Mouse (Mus musculus) hindbrain, embryonic 14.5 days (tissue): ENCODE data around the gene Spint2. TPM values are rescaled to one million over a fixed set of nuclear protein-coding genes. Genes with fewer than 3 reads are reported as not detected.

Experiments
- ATAC-seq: fragments of 200-750 bp; cut with Nextera tagmentation; 2 replicates; pipeline ENCODE4 v1.8.0; 2017; ENCODE audit warnings: moderate number of reproducible peaks, mild to moderate bottlenecking, moderate TSS enrichment, moderate library complexity; ENCODE audit not compliant: low FRiP score
- DNase-seq: peaks from one replicate; pipeline ENCODE4 v3.0.0-alpha.2; 2015; ENCODE audit warnings: low spot score
- H3K27ac ChIP-seq: fragments of 300-500 bp; sonication (generic); 2 replicates; pipeline ENCODE4 v1.5.1; 2014; ENCODE audit warnings: mild to moderate bottlenecking, moderate library complexity
- H3K27me3 ChIP-seq: fragments of 300-500 bp; sonication (generic); 2 replicates; pipeline ENCODE4 v1.6.1; 2014; ENCODE audit warnings: mild to moderate bottlenecking, low read length, mixed read lengths; ENCODE audit not compliant: control insufficient read depth, insufficient read depth
- H3K36me3 ChIP-seq: fragments of 300-500 bp; sonication (generic); replicated peaks from 2 replicates; pipeline ENCODE4 v1.6.1; 2014; ENCODE audit not compliant: control insufficient read depth, insufficient read depth
- H3K4me1 ChIP-seq: fragments of 300-500 bp; sonication (generic); replicated peaks from 2 replicates; pipeline ENCODE4 v1.6.1; 2014; ENCODE audit warnings: antibody characterized with exemption, low read length, mixed read lengths; ENCODE audit not compliant: control insufficient read depth, insufficient read depth
- H3K4me2 ChIP-seq: fragments of 300-500 bp; sonication (generic); replicated peaks from 2 replicates; pipeline ENCODE4 v1.6.1; 2014; ENCODE audit warnings: mild to moderate bottlenecking, moderate library complexity
- H3K4me3 ChIP-seq: fragments of 300-500 bp; sonication (generic); replicated peaks from 2 replicates; pipeline ENCODE4 v1.5.1; 2014; ENCODE audit warnings: mild to moderate bottlenecking, low read length
- H3K9ac ChIP-seq: fragments of 300-500 bp; sonication (generic); 2 replicates; pipeline ENCODE4 v1.6.1; 2014
- H3K9me3 ChIP-seq: fragments of 300-500 bp; sonication (generic); 2 replicates; pipeline ENCODE4 v1.6.1; 2016; ENCODE audit warnings: low read length; ENCODE audit not compliant: control insufficient read depth
- WGBS: fragments of 180-500 bp; shearing (Covaris S2); extraction: QIAGEN DNeasy Blood & Tissue Kit; methylation state at CpG from one replicate; pipeline ENCODE4 v1.1.7; 2014; 5-methylcytosine and 5-hydroxymethylcytosine counted together
- polyA plus RNA-seq: library from polyadenylated mRNA; unstranded; fragments of >200 nt; fragmentation: Nextera tagmentation; extraction: Ambion mirVana; gene quantifications from 2 replicates; pipeline ENCODE4 v1.2.1, GENCODE M21; 2014

Spint2 gene
- polyA plus RNA-seq, 1 experiment from 2014 or later, result 71.3 TPM

- 8% methylated on average over 9 of the region's 9 CpGs for WGBS
- no peaks in the 10 kb centered on the region for H3K9me3 ChIP-seq
- H3K4me1 ChIP-seq, result peaks cover 42% of the 10 kb centered on the region
- H3K36me3 ChIP-seq, result 0 out of 2 replicates have a peak, but pooled peaks cover 4% of the 10 kb centered on the region
- no peaks in the 10 kb centered on the region for H3K27me3 ChIP-seq
- peak overlapping the region; percentile 65 for H3K4me3 ChIP-seq
- ATAC-seq (no peak), DNase-seq (peak; percentile 48)
- H3K4me2 ChIP-seq, result peak overlapping the region; percentile 92
- peak overlapping the region; percentile 88 for H3K27ac ChIP-seq
- H3K9ac ChIP-seq, result peak overlapping the region; percentile 82
Measured at GRCm38 (mm10) chr7:29305263-29305988, 23.7 kb upstream of the Spint2 start.

GRCm38 (mm10) chr7:29304463-29305262 lies 23.0 kb upstream of the Spint2 start:
- peak; percentile 53 for DNase-seq

GRCm38 (mm10) chr7:29303738-29304462 lies 22.2 kb upstream of the Spint2 start, which contains the start of gene Dpf1:
Gene Dpf1, plus strand, starts transcription at chr7:29303951.
- H3K4me3 ChIP-seq, result peak within 1 kb of the TSS; percentile 65
- H3K4me1 ChIP-seq, result peaks cover 28% of the 10 kb centered on the region
- under 1% methylated on average over 67 of the region's 67 CpGs for WGBS

More at GRCm38 (mm10) chr7:29304463-29305262, 23.0 kb upstream of the Spint2 start:
- Histone ChIP-seq H3K9me3 (no peaks in the 10 kb centered on the region), H3K9ac (peak overlapping the region; percentile 82), H3K4me1 (peaks cover 34% of the 10 kb centered on the region), H3K4me2 (peak overlapping the region; percentile 92), H3K27ac (peak overlapping the region; percentile 88), H3K4me3 (peak overlapping the region; percentile 65), H3K27me3 (no peaks in the 10 kb centered on the region), H3K36me3 (0 out of 2 replicates have a peak, but pooled peaks cover under 1% of the 10 kb centered on the region)
- WGBS, result under 1% methylated on average over 45 of the region's 48 CpGs
- ATAC-seq, result no peak; the same call in 1 of the 2 replicates

GRCm38 (mm10) chr7:29302641-29303040 lies 20.9 kb upstream of the Spint2 start:
- H3K27ac ChIP-seq, result no peak overlapping the region
- no peak overlapping the region for H3K4me3 ChIP-seq
- H3K9ac ChIP-seq, result no peak overlapping the region
- no peaks in the 10 kb centered on the region for H3K9me3 ChIP-seq
- no peaks in the 10 kb centered on the region for H3K36me3 ChIP-seq
- no peak for DNase-seq
- 61% methylated on average over 7 of the region's 7 CpGs for WGBS
- H3K4me2 ChIP-seq, result no peak overlapping the region
- H3K4me1 ChIP-seq, result peaks cover 28% of the 10 kb centered on the region
- no peaks in the 10 kb centered on the region for H3K27me3 ChIP-seq
- no peak for ATAC-seq

More at GRCm38 (mm10) chr7:29303738-29304462, 22.2 kb upstream of the Spint2 start, which contains the start of gene Dpf1:
- peak within 1 kb of the TSS; percentile 82 for H3K9ac ChIP-seq
- peak within 1 kb of the TSS; percentile 88 for H3K27ac ChIP-seq
- ATAC-seq (peak; percentile 82), DNase-seq (peak; percentile 87)
- H3K36me3 ChIP-seq, result no peaks in the 10 kb centered on the region
- no peaks in the 10 kb centered on the region for H3K27me3 ChIP-seq
- H3K9me3 ChIP-seq, result no peaks in the 10 kb centered on the region
- H3K4me2 ChIP-seq, result peak within 1 kb of the TSS; percentile 92

- Histone ChIP-seq H3K4me2 (peak overlapping the region; percentile 45), H3K36me3 (no peaks in the 10 kb centered on the region), H3K9me3 (no peaks in the 10 kb centered on the region), H3K4me3 (no peak overlapping the region), H3K27me3 (no peaks in the 10 kb centered on the region), H3K27ac (peak overlapping the region; percentile 64), H3K9ac (peak overlapping the region; percentile 34; the same call in 1 of the 2 replicates), H3K4me1 (peaks cover 13% of the 10 kb centered on the region)
- ATAC-seq, result no peak
- WGBS, result under 1% methylated on average over 7 of the region's 7 CpGs
- DNase-seq, result peak; percentile 84
Measured at GRCm38 (mm10) chr7:29301127-29301566, 19.4 kb upstream of the Spint2 start.

DNA sequence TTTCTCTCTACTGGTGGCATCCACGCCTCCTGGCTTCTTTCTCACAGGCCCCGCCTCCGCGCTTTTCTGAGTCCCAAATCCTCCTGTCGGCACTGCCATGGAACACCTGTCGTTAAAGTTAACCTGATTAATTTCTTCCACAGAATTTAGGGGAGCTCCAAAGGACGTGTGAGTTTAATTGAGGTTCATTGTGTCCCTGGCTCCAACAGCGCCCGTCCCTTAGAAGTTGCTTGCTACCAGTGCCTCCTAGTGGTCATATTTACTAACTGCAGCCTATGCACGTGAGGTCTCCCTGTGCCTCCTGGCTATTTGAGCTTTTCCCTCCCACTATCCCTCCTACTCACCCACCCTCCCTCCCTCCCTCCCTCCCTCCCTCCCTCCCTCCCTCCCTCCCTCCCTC lies 15.3 kb upstream of the Spint2 start:
- Histone ChIP-seq H3K27ac (no peak overlapping the region), H3K4me2 (0 out of 2 replicates have a peak overlapping the region, but pooled peaks have one; percentile 10), H3K36me3 (no peaks in the 10 kb centered on the region), H3K9me3 (no peaks in the 10 kb centered on the region), H3K4me3 (no peak overlapping the region), H3K4me1 (0 out of 2 replicates have a peak, but pooled peaks cover 4% of the 10 kb centered on the region), H3K9ac (no peak overlapping the region), H3K27me3 (no peaks in the 10 kb centered on the region)
- 11% methylated on average over 10 of the region's 10 CpGs for WGBS
- no peak for ATAC-seq
- peak; percentile 81 for DNase-seq

DNA sequence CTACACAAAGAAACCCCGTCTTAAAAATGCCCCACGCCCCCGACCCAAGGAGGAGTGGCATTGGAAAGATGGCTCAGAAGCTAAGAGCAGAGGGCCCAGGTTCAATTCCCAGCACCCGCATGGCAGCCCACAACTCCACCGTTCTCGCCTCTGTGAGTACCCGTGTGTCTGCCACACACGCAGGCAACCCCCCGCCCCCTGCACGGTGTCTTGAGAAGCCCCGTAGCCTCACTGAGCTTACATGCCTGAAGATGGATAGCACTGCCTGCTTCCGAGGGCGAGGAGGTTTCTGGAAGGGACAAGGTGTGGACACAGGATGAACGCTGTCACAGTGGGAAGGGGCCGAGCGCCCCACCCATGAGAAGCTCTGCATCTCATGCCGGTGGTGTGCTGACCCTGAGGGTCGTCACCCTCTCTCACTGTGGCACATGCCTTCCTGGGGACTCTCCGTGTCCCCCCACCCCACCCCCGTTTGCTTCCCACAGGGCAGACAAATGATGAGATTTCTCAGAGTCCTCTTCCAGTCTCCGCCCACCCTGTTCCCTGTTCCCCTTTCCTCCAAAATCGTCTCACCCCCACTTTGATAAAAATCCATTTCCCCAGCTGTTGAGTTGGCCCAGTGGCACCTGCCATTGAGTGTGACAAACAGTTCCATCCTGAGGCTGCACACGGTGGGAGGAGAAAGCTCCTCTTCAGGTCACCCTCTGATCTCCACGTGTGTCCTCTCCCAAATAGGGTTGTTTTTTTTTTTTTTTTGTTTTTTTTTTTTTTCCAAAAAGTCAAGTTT lies 14.3 kb upstream of the Spint2 start:
- Histone ChIP-seq H3K4me2 (no peak overlapping the region), H3K27me3 (no peaks in the 10 kb centered on the region), H3K9ac (no peak overlapping the region), H3K4me1 (peaks cover 8% of the 10 kb centered on the region; the same call in 1 of the 2 replicates), H3K27ac (no peak overlapping the region), H3K4me3 (no peak overlapping the region), H3K9me3 (no peaks in the 10 kb centered on the region), H3K36me3 (no peaks in the 10 kb centered on the region)
- ATAC-seq (no peak), DNase-seq (no peak)
- 83% methylated on average over 24 of the region's 24 CpGs for WGBS

GRCm38 (mm10) chr7:29294111-29294761 lies 12.5 kb upstream of the Spint2 start:
- no peak for ATAC-seq
- Histone ChIP-seq H3K9ac (no peak overlapping the region), H3K4me2 (no peak overlapping the region), H3K4me3 (no peak overlapping the region), H3K9me3 (no peaks in the 10 kb centered on the region), H3K27ac (no peak overlapping the region), H3K36me3 (no peaks in the 10 kb centered on the region), H3K27me3 (no peaks in the 10 kb centered on the region), H3K4me1 (peaks cover 11% of the 10 kb centered on the region; the same call in 1 of the 2 replicates)
- WGBS, result 63% methylated on average over 13 of the region's 13 CpGs
- DNase-seq, result no peak
